Mouse (Mus musculus): ENCODE data around the gene Msl1. TPM values are rescaled to one million over a fixed set of nuclear protein-coding genes. Genes with fewer than 3 reads are reported as not detected.

Gene Msl1
- polyA plus RNA-seq, 1 experiment from 2014 or later = 21.6 TPM

DNA sequence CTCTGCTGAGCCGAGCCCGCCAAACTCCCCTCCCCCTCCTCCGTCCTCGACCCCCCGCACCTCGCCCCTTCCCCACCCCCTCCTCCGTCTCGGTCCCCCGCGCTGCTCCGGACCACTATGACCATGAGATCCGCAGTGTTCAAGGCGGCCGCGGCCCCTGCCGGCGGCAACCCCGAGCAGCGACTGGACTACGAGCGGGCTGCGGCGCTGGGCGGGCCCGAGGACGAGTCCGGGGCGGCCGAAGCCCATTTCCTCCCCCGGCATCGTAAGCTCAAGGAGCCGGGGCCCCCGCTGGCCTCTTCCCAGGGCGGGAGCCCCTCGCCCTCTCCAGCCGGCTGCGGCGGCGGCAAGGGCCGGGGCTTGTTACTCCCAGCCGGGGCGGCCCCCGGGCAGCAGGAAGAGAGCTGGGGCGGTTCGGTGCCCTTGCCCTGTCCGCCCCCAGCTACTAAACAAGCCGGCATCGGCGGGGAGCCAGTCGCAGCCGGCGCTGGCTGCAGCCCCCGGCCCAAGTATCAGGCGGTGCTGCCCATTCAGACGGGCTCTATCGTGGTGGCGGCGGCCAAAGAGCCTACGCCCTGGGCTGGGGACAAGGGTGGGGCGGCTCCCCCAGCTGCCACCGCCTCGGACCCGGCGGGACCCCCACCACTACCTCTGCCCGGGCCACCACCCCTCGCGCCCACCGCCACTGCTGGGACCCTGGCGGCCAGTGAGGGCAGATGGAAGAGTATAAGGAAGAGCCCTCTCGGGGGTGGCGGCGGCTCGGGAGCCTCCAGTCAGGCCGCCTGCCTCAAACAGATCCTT is 598 bp downstream of the Msl1 start:
- Histone ChIP-seq H3K27me3 (ENCODE audit: control insufficient read depth, insufficient read depth, low read length) (no peaks in the 10 kb centered on the region), H3K4me2 (replicated peaks; ENCODE audit: low read depth, low read length) (peak overlapping the region; percentile 59), H3K27ac (ENCODE audit: low read depth, low read length) (peak overlapping the region; percentile 99), H3K4me1 (ENCODE audit: control insufficient read depth, insufficient read depth, low read length) (peaks cover 37% of the 10 kb centered on the region), H3K4me3 (ENCODE audit: low read length) (peak overlapping the region; percentile 100), H3K9ac (ENCODE audit: low read depth, low read length) (peak overlapping the region; percentile 97), H3K36me3 (ENCODE audit: control insufficient read depth, insufficient read depth, low read length) (peaks cover 26% of the 10 kb centered on the region), H3K9me3 (ENCODE audit: control insufficient read depth, low read length) (no peaks in the 10 kb centered on the region)
- peak; percentile 30 for ATAC-seq (ENCODE audit: low FRiP score, low TSS enrichment)
- 2% methylated on average over 51 of the region's 74 CpGs for WGBS

DNA sequence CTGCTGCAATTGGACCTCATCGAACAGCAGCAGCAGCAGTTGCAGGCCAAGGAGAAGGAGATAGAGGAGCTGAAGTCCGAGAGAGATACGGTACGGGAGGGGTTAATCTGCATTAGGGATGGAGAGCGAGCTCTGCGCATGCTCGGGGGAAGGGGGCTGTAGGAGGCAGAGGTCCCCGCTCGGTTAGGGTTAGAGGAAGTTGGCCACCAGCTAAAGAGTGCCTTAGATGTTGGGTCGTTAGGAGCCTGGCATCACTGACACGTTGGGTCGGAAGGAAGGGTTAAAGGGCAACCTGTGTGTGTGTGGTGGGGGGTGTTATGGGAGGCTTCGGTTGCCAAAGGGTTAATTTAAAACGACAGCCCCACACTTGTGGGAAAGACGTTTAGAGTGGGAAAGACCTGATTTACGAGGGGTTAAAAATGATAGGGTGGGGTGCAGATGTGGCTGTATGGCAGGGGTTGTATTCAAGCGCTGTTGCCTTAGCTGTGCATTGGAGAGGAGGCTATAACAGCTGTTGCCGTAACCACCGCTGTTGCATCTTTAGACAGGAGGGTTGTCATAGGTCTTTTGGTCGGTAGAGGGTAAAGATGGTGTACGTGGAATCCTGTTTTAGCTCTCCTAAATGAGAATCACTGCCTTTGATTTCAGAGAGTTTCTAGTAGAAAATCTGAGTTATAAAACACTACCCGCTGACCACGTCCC is 1.4 kb downstream of the Msl1 start:
- H3K4me2 ChIP-seq (replicated peaks; ENCODE audit: low read depth, low read length) = peak overlapping the region; percentile 59
- peaks cover 37% of the 10 kb centered on the region for H3K4me1 ChIP-seq (ENCODE audit: control insufficient read depth, insufficient read depth, low read length)
- no peaks in the 10 kb centered on the region for H3K27me3 ChIP-seq (ENCODE audit: control insufficient read depth, insufficient read depth, low read length)
- H3K4me3 ChIP-seq (ENCODE audit: low read length) = peak overlapping the region; percentile 100
- peaks cover 34% of the 10 kb centered on the region for H3K36me3 ChIP-seq (ENCODE audit: control insufficient read depth, insufficient read depth, low read length)
- peak overlapping the region; percentile 97 for H3K9ac ChIP-seq (ENCODE audit: low read depth, low read length)
- WGBS = 2% methylated on average over 23 of the region's 23 CpGs
- H3K9me3 ChIP-seq (ENCODE audit: control insufficient read depth, low read length) = no peaks in the 10 kb centered on the region
- peak; percentile 32 for ATAC-seq (ENCODE audit: low FRiP score, low TSS enrichment)
- peak overlapping the region; percentile 99 for H3K27ac ChIP-seq (ENCODE audit: low read depth, low read length)

DNA sequence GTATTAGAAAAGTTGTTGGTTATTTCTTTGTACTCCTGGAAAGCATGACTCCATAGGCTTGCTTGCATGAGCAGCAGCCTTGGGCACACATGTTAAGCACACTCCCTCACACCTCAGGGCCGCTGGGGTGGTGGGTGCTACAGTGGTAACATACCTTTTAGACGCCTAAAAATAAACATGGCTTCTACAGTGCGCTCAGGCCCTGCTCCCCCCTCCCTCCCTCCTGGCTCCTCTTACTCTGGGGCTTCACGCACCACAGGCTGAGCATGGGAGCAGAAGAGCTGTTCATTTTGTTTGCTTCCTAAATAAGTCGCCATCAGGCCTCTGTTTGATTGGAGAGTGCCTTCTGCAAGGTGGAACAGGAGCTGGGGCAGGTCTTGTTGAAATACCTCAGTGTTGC is 2.0 kb downstream of the Msl1 start:
- no peak for ATAC-seq (ENCODE audit: low FRiP score, low TSS enrichment)
- H3K9me3 ChIP-seq (ENCODE audit: control insufficient read depth, low read length) = no peaks in the 10 kb centered on the region
- H3K4me3 ChIP-seq (ENCODE audit: low read length) = peak overlapping the region; percentile 100
- H3K4me1 ChIP-seq (ENCODE audit: control insufficient read depth, insufficient read depth, low read length) = peaks cover 33% of the 10 kb centered on the region
- no peaks in the 10 kb centered on the region for H3K27me3 ChIP-seq (ENCODE audit: control insufficient read depth, insufficient read depth, low read length)
- H3K9ac ChIP-seq (ENCODE audit: low read depth, low read length) = peak overlapping the region; percentile 97; the same call in 1 of the 2 replicates
- H3K36me3 ChIP-seq (ENCODE audit: control insufficient read depth, insufficient read depth, low read length) = peaks cover 40% of the 10 kb centered on the region
- peak overlapping the region; percentile 99; the same call in 1 of the 2 replicates for H3K27ac ChIP-seq (ENCODE audit: low read depth, low read length)
- H3K4me2 ChIP-seq (replicated peaks; ENCODE audit: low read depth, low read length) = peak overlapping the region; percentile 59
- WGBS = 3% methylated on average over 5 of the region's 5 CpGs

DNA sequence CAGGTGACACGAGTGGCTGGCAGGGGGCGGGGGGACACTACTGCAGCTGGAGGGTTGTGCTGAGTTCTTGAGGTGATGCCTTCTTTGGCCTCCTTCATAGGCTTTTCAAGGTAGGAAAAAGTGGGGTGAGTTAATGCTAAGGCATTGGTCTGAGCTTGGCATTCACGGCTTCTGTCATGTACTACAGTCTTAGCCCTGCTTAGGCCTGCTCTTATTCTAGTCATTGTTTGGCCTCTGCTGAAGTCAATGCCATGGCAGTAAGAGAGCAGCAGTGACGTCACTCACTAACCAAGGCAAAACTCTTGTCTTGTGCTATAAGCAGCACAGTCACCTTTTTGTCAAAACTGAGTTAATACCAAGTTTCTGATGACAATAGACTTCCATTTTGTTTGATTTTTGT is 2.6 kb downstream of the Msl1 start:
- peaks cover 27% of the 10 kb centered on the region for H3K4me1 ChIP-seq (ENCODE audit: control insufficient read depth, insufficient read depth, low read length)
- peaks cover 46% of the 10 kb centered on the region for H3K36me3 ChIP-seq (ENCODE audit: control insufficient read depth, insufficient read depth, low read length)
- peak overlapping the region; percentile 100 for H3K4me3 ChIP-seq (ENCODE audit: low read length)
- peak overlapping the region; percentile 97; the same call in 1 of the 2 replicates for H3K9ac ChIP-seq (ENCODE audit: low read depth, low read length)
- no peaks in the 10 kb centered on the region for H3K9me3 ChIP-seq (ENCODE audit: control insufficient read depth, low read length)
- H3K27ac ChIP-seq (ENCODE audit: low read depth, low read length) = no peak overlapping the region
- H3K4me2 ChIP-seq (replicated peaks; ENCODE audit: low read depth, low read length) = peak overlapping the region; percentile 59
- H3K27me3 ChIP-seq (ENCODE audit: control insufficient read depth, insufficient read depth, low read length) = no peaks in the 10 kb centered on the region
- 54% methylated on average over 4 of the region's 4 CpGs for WGBS
- no peak for ATAC-seq (ENCODE audit: low FRiP score, low TSS enrichment)

DNA sequence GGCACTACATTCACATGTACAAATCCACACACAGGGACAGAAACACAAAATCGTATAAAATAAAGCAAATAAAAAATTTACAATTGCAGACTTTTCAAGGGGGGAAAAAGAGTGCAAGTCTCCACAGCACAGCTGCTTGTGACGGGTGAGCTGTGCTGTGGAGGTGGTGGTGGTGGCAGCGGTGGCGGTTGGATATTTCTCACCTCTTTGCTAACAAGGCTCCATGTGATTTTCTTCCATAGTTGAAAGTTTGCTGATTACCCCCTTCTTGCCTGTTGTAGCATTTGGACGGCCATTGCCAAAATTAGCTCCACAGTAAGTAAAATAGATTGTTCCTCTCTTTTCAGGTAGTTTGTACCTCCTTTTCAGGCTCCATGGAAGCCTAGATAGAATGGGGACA is 9.3 kb downstream of the Msl1 start, which contains the start of gene Casc3:
Gene Casc3 (plus strand): TSS at position 301 of the 400 bp plus-strand sequence.
- no peaks in the 10 kb centered on the region for H3K27me3 ChIP-seq (ENCODE audit: control insufficient read depth, insufficient read depth, low read length)
- H3K4me2 ChIP-seq (replicated peaks; ENCODE audit: low read depth, low read length) = no peak within 1 kb of the TSS
- no peak within 1 kb of the TSS for H3K27ac ChIP-seq (ENCODE audit: low read depth, low read length)
- peaks cover 84% of the 10 kb centered on the region for H3K36me3 ChIP-seq (ENCODE audit: control insufficient read depth, insufficient read depth, low read length)
- 0 out of 2 replicates have a peak, but pooled peaks cover 3% of the 10 kb centered on the region for H3K4me1 ChIP-seq (ENCODE audit: control insufficient read depth, insufficient read depth, low read length)
- H3K4me3 ChIP-seq (ENCODE audit: low read length) = no peak within 1 kb of the TSS
- 87% methylated on average over 5 of the region's 5 CpGs for WGBS
- no peaks in the 10 kb centered on the region for H3K9me3 ChIP-seq (ENCODE audit: control insufficient read depth, low read length)
- no peak for ATAC-seq (ENCODE audit: low FRiP score, low TSS enrichment)
- no peak within 1 kb of the TSS for H3K9ac ChIP-seq (ENCODE audit: low read depth, low read length)

DNA sequence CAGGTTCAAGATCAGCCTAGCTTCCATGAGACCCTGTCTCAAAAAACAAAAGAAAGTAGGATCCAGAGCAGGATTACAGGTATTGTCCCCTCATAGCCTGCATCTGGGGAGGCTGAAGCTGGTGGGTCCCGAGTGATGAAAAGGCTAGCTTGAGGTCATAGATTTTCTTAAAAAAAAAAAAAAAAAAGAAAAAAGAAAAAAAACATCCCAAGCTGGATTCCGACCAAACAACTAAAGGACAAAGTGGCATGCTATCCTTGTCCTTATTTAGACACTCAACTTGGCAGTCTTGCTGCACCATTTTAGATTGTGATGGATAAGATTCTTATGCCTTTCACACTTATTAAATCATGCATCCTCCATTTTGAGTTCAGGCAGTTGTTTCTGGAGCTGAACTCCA is 13.1 kb downstream of the Msl1 start:
- peaks cover 70% of the 10 kb centered on the region for H3K36me3 ChIP-seq (ENCODE audit: control insufficient read depth, insufficient read depth, low read length)
- peak overlapping the region; percentile 12; the same call in 1 of the 2 replicates for H3K27ac ChIP-seq (ENCODE audit: low read depth, low read length)
- no peak for ATAC-seq (ENCODE audit: low FRiP score, low TSS enrichment)
- 63% methylated on average over 2 of the region's 2 CpGs for WGBS
- peak overlapping the region; percentile 39; the same call in 1 of the 2 replicates for H3K4me2 ChIP-seq (replicated peaks; ENCODE audit: low read depth, low read length)
- H3K4me1 ChIP-seq (ENCODE audit: control insufficient read depth, insufficient read depth, low read length) = peaks cover 12% of the 10 kb centered on the region
- no peaks in the 10 kb centered on the region for H3K27me3 ChIP-seq (ENCODE audit: control insufficient read depth, insufficient read depth, low read length)
- no peak overlapping the region; the same call in 1 of the 2 replicates for H3K4me3 ChIP-seq (ENCODE audit: low read length)
- H3K9ac ChIP-seq (ENCODE audit: low read depth, low read length) = no peak overlapping the region
- no peaks in the 10 kb centered on the region for H3K9me3 ChIP-seq (ENCODE audit: control insufficient read depth, low read length)

DNA sequence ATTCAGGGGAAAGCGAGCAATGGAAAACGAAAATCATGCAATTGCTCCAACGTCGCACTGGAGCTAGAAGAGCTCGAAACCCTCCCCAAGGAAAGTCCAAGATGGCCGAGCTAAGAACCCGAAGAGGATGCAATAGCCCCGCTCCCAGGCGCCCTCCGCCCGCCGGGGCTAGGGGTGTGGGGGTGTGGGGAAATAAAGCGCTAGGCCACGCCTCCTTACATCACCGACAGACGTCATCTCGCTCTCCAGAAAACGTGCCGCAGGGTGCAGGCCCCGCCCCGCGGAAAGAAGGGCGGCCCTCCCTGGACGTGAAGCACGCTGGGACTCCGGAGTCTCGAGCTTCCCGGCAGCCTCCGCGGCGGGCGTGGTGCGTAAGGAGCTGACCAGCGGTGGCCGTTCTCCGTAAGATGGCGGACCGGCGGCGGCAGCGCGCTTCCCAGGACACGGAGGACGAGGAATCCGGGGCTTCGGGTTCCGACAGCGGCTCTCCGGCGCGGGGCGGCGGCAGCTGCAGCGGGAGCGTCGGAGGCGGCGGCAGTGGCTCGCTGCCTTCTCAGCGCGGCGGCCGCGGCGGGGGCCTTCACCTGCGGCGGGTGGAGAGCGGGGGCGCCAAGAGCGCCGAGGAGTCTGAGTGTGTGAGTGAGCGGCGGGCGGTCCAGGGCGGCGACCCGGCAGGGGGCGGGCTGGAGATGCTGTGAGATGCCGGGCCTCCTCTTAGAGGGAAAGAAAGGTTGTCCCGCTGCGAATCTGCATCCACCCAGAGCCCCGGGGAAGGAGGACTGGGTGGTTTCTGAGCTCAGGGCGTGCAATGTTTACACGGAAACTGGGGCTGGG is 14.4 kb downstream of the Msl1 start:
- H3K27ac ChIP-seq (ENCODE audit: low read depth, low read length) = peak overlapping the region; percentile 98
- H3K36me3 ChIP-seq (ENCODE audit: control insufficient read depth, insufficient read depth, low read length) = peaks cover 69% of the 10 kb centered on the region
- peak overlapping the region; percentile 93 for H3K9ac ChIP-seq (ENCODE audit: low read depth, low read length)
- WGBS = under 1% methylated on average over 82 of the region's 84 CpGs
- H3K4me3 ChIP-seq (ENCODE audit: low read length) = peak overlapping the region; percentile 92
- ATAC-seq (ENCODE audit: low FRiP score, low TSS enrichment) = peak; percentile 99
- H3K9me3 ChIP-seq (ENCODE audit: control insufficient read depth, low read length) = no peaks in the 10 kb centered on the region
- H3K4me1 ChIP-seq (ENCODE audit: control insufficient read depth, insufficient read depth, low read length) = peaks cover 12% of the 10 kb centered on the region
- peak overlapping the region; percentile 81 for H3K4me2 ChIP-seq (replicated peaks; ENCODE audit: low read depth, low read length)
- H3K27me3 ChIP-seq (ENCODE audit: control insufficient read depth, insufficient read depth, low read length) = no peaks in the 10 kb centered on the region

DNA sequence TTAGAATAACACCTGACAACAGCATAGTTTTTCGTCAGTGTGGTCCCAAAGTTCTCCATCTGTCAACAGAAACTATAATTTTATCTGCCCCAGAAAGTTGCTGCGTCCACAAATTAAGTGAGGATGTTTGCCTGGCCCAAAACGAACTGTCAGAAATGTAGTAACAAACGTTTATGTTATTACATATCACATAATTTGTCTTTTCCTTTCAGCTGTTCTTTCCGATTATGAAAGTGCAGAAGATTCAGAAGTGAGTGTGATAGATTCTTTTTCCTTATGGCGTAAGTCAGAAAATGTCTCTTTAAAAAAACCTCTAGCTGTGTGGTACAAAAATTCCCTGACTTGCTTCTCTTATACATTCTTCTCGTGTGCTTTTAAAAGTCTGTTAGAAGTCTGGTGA is 15.4 kb downstream of the Msl1 start:
- peak overlapping the region; percentile 98; the same call in 1 of the 2 replicates for H3K27ac ChIP-seq (ENCODE audit: low read depth, low read length)

More for the DNA sequence above, 15.4 kb downstream of the Msl1 start:
- Histone ChIP-seq H3K4me1 (ENCODE audit: control insufficient read depth, insufficient read depth, low read length) (peaks cover 12% of the 10 kb centered on the region), H3K4me2 (replicated peaks; ENCODE audit: low read depth, low read length) (peak overlapping the region; percentile 81), H3K9me3 (ENCODE audit: control insufficient read depth, low read length) (no peaks in the 10 kb centered on the region), H3K9ac (ENCODE audit: low read depth, low read length) (peak overlapping the region; percentile 93), H3K27me3 (ENCODE audit: control insufficient read depth, insufficient read depth, low read length) (no peaks in the 10 kb centered on the region), H3K4me3 (ENCODE audit: low read length) (peak overlapping the region; percentile 92), H3K36me3 (ENCODE audit: control insufficient read depth, insufficient read depth, low read length) (peaks cover 64% of the 10 kb centered on the region)
- 69% methylated on average over 7 of the region's 7 CpGs for WGBS
- no peak for ATAC-seq (ENCODE audit: low FRiP score, low TSS enrichment)

Data from kidney, embryonic 14.5 days (tissue).